Mouse (Mus musculus) B cell, adult 2 months (primary cell): Measurements from ENCODE around the gene Pcsk4.
A peak's percentile ranks its signal among the peaks of the same experiment; 100 is the strongest.
"Not testable (repeated sequence)": the region's sequence is repeated elsewhere in the genome, so short reads cannot be mapped to it uniquely, and the experiment has no call there.

Experiments
- DNase-seq, 2 experiments: peaks; one replicate each; pipeline ENCODE4 v3.0.0; 2022

Gene Pcsk4

GRCm38 (mm10) chr10:80347514-80347967, 18.2 kb upstream of the Pcsk4 start:
- no peak for DNase-seq

DNA sequence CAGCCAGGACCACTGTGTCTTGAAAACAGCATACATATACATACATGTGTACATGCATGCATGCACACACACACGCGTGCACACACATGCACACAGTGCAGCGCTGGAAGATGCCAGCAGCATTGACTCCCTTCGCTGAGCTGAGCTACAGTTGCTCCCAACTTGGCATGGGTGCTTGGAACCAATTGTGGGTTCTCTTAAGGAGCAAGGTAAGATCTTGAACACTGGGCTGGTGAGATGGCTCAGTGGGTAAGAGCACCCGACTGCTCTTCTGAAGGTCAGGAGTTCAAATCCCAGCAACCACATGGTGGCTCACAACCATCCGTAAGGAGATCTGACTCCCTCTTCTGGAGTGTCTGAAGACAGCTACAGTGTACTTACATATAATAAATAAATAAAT, 16.6 kb upstream of the Pcsk4 start:
- not testable (repeated sequence) for DNase-seq

DNA sequence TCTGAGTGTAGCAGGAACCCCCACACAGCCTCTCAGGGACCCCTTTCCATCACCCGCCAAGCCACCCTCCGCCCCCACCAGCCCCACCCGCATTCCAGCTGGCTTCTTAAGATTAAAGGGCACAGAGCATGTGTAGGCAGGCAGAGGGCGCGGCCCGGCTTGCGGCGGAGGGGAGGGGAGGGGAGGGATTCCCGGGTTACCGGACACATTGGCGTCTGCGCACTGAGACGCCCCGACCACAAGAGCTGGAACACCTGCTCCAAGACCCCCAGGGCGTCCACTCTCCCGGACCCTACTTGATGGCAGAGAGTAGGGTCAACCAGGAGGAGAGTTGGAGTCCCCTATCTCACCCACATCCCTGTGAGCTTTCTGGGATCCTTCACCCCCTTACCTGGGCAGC, 15.8 kb upstream of the Pcsk4 start:
- no peak for DNase-seq

DNA sequence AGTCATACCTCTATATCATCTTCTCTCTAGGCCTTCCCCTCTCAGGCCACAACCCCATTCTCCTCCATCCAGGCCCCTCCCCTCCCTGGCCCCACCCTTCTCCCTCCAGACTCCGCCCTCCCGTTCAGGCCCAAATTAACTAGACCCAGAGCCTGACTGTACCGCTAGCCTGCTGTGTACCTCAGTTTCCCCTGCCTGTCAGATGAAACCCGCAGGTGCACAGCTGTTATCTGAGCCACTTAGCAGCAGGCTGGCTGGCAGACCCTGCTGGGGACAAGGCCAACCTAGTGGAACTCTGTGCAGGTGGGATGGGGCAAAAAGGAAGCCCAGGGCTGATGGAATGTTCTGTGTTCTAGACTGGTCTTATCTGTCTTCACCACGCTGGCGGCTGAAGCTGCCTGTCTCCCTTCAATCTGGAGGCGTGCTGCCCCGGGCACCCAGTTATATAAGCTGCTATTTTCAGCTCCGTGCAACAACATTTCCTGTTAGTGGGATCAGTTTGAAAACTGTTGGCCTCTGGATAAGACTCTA, 14.9 kb upstream of the Pcsk4 start:
- DNase-seq = no peak

DNA sequence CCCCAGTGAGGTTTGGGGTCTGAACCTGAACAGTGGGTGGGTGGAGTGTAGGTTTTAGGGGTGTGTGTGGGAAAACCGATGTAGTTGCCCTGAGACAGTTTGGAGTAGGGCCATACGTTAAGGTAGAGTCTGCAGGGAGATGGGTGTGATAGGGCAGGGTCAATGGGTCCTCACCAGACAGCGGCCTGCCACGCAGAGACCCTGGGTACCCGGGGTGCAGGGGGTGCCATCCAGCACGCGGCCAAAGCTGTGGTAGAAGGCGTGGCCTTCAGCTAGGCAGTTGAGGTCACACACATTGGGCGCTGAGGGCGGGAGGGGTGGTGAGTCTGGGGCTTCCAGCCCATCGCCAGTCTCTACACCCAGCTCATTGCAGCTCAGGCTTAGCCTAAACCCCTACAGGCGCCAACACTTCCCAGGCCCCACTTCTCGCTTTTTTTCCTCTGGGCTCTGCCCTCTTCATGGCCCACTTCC, 14.2 kb upstream of the Pcsk4 start:
- no peak for DNase-seq

GRCm38 (mm10) chr10:80342749-80343424, 13.6 kb upstream of the Pcsk4 start:
- DNase-seq = peak; percentile 74 to 76

DNA sequence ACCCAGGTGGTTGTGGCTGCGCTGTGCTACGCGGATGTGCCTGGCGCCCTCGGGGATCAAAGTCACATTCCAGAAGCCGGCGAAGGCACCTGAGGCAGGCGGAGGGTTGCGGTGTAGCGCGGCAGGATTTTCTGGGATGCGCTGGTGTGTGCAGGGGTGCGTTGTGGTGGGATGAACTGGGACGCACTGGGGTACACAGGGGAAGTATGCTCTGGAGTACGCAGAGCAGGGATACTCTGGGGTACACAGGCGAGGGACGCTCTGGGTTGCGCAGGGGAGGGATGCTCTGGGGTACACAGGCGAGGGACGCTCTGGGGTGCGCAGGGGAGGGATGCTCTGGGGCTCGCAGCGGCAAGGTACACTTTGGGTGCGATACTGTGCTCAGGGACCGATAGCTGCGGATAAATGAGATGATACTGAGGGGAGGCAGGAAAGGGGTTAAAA, 13.0 kb upstream of the Pcsk4 start:
- no peak for DNase-seq

GRCm38 (mm10) chr10:80341491-80342304, 12.4 kb upstream of the Pcsk4 start:
- peak; percentile 49 to 55 for DNase-seq

GRCm38 (mm10) chr10:80341026-80341425, 11.7 kb upstream of the Pcsk4 start:
- DNase-seq = no peak

GRCm38 (mm10) chr10:80339941-80340750, 10.8 kb upstream of the Pcsk4 start:
- peak; percentile 92 to 93 for DNase-seq

DNA sequence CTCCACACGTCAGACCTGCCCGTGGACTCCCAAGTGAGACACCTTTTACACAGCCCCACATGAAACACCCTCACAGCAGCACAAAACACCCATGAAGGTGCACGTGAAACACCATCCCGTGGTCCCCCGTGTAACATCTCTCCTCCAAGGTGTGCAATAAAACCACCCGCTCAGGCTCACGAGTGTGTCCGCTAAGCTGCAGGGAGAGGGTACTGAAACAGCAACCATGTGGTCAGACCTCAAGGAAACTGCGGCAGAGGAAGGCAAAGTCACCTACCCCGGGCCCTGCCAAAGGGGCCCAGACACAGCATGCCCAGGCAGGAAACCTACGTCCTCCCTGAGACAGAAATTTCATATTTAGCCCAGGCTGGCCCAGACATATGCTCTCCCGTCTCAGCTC, 7.0 kb upstream of the Pcsk4 start:
- DNase-seq = no peak

DNA sequence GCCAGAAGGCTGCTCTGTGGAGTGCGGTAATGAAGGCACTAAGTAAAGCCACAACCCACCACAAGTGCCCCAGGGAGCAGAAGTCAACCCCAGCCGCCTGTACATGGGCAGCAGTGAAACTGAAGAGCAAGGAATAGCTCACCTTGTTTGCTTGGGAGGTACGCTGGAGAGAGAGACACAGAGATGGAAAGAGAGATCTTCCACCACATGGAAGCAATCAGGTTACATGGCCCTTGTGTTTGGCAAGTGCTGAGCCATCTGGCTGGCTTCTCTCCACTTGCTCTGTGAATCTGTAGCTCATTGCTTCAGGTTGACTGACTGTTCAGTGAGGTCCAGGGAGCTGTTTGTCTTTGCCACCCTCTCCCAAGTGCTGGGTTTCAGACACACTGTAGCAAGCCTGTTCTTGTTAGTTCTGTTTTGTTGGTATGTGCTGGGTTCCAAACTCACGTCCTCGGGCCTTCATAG, 3.3 kb upstream of the Pcsk4 start:
- no peak for DNase-seq

GRCm38 (mm10) chr10:80331636-80332524, 2.6 kb upstream of the Pcsk4 start:
- no peak for DNase-seq

GRCm38 (mm10) chr10:80330888-80331287, 1.6 kb upstream of the Pcsk4 start:
- DNase-seq = no peak

GRCm38 (mm10) chr10:80330084-80330483, 786 bp upstream of the Pcsk4 start:
- no peak for DNase-seq

GRCm38 (mm10) chr10:80325045-80325444, 4.3 kb downstream of the Pcsk4 start:
- DNase-seq = no peak

GRCm38 (mm10) chr10:80324120-80325037, 4.9 kb downstream of the Pcsk4 start:
- no peak for DNase-seq

- peak; percentile 82 for DNase-seq
These were observed 5.8 kb downstream of the Pcsk4 start for GRCm38 (mm10) chr10:80323261-80324119.

- DNase-seq = peak; percentile 40 to 46
These were observed 6.5 kb downstream of the Pcsk4 start for GRCm38 (mm10) chr10:80322811-80323211.
